Comparison of ENCODE assay signal across 16 mouse cellular contexts in genomic region chr17:16087046-16087445, GRCm38 (mm10).
"Had no signal": no experiment of that assay in that cellular context is flagged by ENCODE, and none has a peak within 500 bp of the region (broad histone marks: within the 10 kb centered on the region; RNA-seq: fewer than 3 reads in every experiment).

No protein-coding gene starts in this region.

- H3K9ac ChIP-seq: neural tube, embryonic 13.5 days; neural tube, embryonic 15.5 days; stomach, embryonic 15.5 days had no signal

- H3K4me3 ChIP-seq: neural tube, embryonic 13.5 days; neural tube, embryonic 15.5 days; stomach, embryonic 15.5 days had no signal

- H3K9me3 ChIP-seq: neural tube, embryonic 13.5 days; neural tube, embryonic 15.5 days; stomach, embryonic 15.5 days had no signal

- H3K4me1 ChIP-seq: stomach, embryonic 15.5 days had no signal

- H3K36me3 ChIP-seq: neural tube, embryonic 13.5 days; neural tube, embryonic 15.5 days; stomach, embryonic 15.5 days had no signal

- H3K27ac ChIP-seq: neural tube, embryonic 13.5 days; neural tube, embryonic 15.5 days; stomach, embryonic 15.5 days; stomach, postnatal 0 days had no signal

- H3K4me2 ChIP-seq: neural tube, embryonic 13.5 days; neural tube, embryonic 15.5 days; stomach, embryonic 15.5 days had no signal

- H3K27me3 ChIP-seq: neural tube, embryonic 13.5 days; neural tube, embryonic 15.5 days; stomach, embryonic 15.5 days had no signal

- DNase-seq: retina, postnatal 1 day; right cerebral cortex, adult 18-20 months; right cerebral cortex, postnatal 14 days; right cerebral cortex, postnatal 25 days; right cerebral cortex, postnatal 4 days; spleen, adult 18-20 months; thymus, adult 18-20 months; thymus, adult 2 months; thymus, postnatal 14 days; thymus, postnatal 25 days; thymus, postnatal 36 days; thymus, postnatal 4 days had no signal
